Mouse (Mus musculus): Measurements from ENCODE around the gene Oxnad1. TPM values are rescaled to one million over a fixed set of nuclear protein-coding genes. Genes with fewer than 3 reads are reported as not detected.
"Not testable (repeated sequence)": the region's sequence is repeated elsewhere in the genome, so short reads cannot be mapped to it uniquely, and the experiment has no call there.

Oxnad1 gene
- total RNA-seq, 2 experiments from 2014 or later, result 13.6 to 15.3 TPM

DNA sequence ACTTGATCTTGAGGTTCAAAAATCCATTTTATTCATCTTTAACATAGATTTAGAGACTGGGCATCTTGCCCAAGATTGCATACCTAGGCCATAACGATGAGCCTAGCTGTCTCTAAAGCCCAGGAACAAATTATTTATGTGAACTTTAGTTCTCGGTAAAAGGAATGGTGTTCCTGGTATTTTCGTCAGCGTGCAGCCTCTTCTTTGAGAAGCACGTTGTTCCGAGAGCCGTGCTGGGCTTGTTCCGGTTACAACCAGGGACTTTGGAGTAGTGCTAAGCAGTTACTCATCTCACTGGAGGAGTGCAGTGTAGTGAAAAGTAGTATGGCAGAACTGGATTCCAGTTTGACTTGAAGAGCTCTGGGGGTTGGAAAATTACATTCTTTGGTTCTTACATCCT lies 1.1 kb downstream of the Oxnad1 start:
- intact Hi-C loops (cut with DNase I), result no loop called here
- no peak for DNase-seq (ENCODE audit: low spot score in 2 of 2)

DNA sequence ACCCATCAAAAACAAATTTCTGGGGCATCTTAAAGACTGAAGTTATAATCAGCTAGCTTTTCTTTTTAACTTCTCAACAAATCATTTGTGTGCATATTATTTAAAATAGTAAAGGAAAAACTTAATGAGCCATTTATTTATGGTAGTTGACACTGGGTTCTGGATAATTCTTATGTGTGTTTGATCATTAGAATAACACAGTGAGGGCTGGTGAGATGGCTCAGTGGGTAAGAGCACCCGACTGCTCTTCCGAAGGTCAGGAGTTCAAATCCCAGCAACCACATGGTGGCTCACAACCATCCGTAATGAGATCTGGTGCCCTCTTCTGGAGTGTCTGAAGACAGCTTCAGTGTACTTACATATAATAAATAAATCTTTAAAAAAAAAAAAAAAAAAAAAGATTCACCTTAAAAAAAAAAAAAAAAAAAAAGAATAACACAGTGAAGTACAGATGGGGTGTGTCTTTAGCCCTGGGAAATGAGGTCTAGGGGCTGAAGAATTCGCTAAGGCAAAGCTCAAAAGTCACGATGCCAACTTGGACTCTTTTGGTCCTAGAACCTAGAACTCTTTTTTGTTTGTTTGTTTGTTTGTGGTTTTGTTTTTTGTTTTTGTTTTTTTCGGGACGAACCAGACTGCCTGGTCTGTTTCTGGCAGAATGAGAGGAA lies 2.5 kb downstream of the Oxnad1 start:
- intact Hi-C loops (cut with DNase I); DNase-seq (ENCODE audit: low spot score in 2 of 2): not testable (repeated sequence)

DNA sequence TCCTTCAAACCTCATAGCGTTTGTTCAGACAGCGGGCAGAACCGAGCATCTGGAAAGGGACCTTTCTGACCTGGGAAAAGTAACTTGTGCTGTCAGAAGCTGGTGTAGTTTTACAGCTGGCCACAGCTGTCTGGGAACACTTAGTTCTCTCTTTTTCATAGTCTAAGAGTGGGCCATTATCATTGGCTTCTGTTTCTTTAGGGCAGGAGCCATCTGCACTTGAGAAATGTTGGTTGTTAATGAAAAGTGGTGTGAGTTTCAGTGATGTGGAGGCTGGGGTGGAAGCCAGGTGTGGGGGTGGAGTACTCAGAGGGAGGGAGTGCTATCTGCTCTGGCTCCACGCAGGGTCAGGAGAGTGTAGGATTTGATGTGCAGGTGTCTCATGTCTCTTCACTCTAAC lies 6.0 kb downstream of the Oxnad1 start:
- intact Hi-C loops (cut with DNase I), result no loop called here
- DNase-seq (ENCODE audit: low spot score in 2 of 2), result no peak

DNA sequence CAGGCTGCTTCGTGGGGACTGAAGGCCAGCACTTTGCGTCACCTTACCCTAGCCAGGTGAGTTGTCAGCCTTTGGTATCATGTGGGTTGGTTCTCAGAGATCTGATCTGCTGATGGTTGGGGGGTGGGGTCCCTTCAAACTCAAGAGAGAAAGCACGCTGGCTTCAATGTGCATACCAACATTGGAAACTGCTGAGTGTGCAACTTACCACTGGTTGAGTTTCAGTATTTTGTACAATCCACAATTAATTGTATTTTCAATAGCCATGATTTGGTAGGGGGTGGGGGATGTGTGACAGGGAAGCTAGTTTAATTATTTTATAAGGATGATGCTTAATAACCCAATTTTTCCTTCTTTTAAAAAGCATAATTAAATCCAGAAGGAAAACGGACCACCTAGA lies 6.5 kb downstream of the Oxnad1 start:
- intact Hi-C loops (cut with DNase I), result no loop called here
- no peak for DNase-seq (ENCODE audit: low spot score in 2 of 2)

DNA sequence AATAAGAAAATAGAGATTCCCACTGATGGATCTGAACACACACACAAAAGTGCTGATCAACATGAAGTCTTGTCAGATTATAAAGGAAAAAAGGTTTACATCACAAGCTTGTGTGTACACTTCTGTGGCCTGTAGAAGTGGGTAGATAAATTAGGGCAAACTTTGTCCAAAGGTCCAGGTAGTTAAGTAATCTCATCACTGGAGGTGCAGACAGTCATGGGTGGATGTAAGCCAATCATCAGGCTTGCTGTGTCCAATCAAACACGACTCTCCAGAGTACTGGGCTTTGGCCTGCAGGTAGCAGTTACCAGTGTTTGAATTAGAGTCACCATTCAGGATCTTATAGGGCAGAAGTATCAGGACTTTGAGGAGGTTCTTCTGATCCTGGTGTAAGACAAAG lies 7.8 kb downstream of the Oxnad1 start:
- no peak for DNase-seq (ENCODE audit: low spot score in 2 of 2)
- intact Hi-C loops (cut with DNase I), result no loop called here

DNA sequence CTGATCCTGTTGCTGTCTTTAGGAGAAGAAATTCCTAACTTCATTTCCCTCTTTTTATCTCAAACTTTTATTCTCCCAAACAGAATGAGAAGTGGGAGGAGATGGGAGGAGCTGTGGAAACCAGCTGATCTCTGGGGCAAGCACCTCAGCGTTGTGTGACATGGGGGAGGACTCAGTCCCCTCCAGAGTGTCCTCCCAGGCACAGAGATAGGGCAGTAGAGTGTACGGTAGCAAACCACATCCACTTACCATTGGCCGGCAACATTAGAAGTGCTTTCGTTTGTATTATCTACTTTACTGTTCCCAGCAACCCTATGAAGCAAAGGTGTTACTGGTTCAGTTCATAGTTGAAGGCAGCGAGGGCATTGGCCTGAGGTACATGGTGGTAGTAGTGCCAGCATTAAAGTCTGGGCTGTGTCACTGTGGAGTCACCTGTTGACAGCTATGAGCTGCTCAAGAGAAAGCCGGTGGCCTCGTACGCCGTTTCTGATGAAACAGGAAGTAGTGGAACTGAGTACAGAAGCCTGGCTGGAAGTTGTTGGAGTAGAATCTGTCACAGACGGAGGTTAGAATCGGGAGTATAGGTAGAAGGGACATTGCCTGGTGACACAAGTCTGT lies 8.4 kb downstream of the Oxnad1 start:
- DNase-seq (ENCODE audit: low spot score in 2 of 2), result no peak
- intact Hi-C loops (cut with DNase I), result no loop called here

DNA sequence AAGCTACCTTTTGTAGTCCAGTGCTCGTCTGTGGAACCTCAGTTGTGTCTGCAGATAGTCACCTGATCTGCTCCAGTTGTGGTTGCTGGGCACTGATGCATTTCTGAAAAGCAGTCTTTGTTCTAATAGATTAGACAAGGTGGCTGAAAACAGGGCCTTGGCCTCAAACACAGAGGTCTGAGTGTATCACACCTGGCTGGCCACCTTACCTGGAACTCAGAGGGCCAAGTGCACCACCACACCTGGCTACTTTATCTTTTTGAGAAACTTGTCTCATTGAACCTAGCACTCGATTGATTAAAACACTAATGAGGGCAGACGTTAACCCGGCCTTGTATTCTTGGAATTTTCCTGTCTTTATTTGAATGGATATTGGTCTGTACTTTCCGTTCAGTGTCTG lies 10.5 kb downstream of the Oxnad1 start:
- DNase-seq (ENCODE audit: low spot score in 2 of 2), result no peak
- intact Hi-C loops (cut with DNase I), result no loop called here

DNA sequence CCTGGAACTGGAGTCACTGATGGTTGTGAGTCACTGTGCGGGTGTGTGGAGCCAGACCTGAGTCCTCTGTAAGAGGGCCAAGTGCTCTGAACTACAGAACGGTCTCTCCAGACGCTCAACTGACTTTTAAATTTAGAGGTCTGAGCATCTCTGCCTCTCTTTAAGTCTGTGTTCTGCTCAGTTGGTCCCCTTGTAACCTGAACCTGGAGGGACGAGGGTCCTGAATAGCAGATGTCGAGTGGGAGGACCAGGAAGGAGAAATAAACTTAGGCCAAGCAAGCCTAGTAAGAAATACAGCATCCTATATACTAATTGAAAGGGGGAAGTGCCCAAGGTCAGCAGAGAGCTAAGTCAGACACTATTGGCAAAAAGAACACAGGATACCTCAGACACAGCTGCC lies 11.6 kb downstream of the Oxnad1 start:
- DNase-seq (ENCODE audit: low spot score in 2 of 2), result no peak
- intact Hi-C loops (cut with DNase I), result no loop called here

DNA sequence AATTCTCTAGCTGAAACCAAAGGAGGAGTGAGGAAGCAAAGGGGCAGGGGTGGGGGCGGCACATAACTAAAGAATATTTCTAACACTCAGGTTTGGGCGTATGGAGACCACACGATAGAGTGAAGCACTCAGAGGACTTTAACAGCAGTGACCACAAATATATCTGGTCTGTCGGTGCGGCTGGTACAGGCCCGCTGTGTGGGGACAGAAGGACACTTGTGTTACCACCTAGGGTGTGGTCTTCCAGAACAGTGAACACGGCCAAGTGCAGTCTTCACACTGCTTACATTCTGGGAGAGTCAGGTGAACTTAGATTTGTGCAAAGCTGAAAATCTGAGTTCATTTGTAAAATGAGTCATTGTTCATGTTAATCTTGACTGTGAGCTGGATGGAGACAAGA lies 12.5 kb downstream of the Oxnad1 start:
- DNase-seq (ENCODE audit: low spot score in 2 of 2), result no peak
- intact Hi-C loops (cut with DNase I), result no loop called here

DNA sequence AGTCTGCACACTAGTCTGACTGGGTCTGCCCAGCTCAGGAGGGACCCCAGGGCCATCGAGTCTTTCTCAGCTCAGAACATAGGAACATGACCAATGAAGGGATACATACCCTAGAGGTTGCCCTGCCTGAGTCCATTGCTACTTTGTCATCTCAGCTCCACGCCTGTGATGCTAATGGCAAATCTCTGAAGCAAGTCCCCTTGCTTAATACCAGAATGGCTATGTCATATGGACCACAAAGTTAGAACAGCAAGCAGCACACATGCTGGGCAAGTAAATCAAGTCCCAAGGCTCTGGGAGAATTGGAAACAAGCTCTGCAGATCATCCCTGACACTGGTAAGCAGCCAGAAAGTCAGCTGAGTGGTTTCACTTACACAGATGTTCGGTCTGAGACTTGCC lies 13.8 kb downstream of the Oxnad1 start:
- intact Hi-C loops (cut with DNase I), result no loop called here
- DNase-seq (ENCODE audit: low spot score in 2 of 2), result no peak

DNA sequence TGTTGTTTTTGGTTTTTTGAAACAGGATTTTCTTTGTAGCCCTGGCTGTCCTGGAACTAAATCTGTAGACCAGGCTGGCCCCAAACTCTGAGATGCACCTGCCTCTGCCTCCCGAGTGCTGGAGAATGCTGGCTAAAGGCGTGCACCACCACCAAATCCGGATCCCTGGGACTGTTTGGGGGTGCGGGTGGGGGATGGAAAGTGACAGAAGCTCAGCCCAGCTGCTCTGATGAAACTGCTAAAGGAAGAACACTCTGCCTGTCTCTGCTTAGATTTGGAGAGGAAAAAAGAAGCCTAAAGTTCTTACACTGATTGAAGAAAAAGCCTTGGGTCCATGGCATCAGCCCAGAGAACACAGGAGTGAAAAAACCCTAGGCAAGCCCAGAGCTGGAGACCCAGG lies 18.4 kb downstream of the Oxnad1 start:
- intact Hi-C loops (cut with DNase I), result no loop called here
- no peak for DNase-seq (ENCODE audit: low spot score in 2 of 2)

DNA sequence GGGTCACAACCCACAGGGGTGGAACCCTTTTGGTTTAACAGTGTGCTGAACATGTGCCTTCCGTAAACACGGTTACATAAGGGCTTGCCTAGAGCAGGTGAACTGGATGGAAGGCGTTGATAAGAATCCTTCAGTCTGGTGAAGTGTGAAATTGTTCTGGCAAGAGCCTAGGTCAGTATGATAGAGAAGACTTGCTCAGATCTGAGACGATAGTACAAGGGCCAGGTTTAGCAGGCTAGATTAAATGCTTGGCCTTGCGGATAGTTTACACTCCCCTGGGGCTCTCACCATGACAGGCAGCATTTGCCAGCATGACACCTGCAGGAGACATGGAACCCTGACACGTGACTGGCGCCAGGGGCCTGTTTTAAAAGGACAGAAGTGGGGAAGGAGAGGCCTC lies 20.5 kb downstream of the Oxnad1 start:
- DNase-seq (ENCODE audit: low spot score in 2 of 2), result no peak
- intact Hi-C loops (cut with DNase I), result no loop called here

DNA sequence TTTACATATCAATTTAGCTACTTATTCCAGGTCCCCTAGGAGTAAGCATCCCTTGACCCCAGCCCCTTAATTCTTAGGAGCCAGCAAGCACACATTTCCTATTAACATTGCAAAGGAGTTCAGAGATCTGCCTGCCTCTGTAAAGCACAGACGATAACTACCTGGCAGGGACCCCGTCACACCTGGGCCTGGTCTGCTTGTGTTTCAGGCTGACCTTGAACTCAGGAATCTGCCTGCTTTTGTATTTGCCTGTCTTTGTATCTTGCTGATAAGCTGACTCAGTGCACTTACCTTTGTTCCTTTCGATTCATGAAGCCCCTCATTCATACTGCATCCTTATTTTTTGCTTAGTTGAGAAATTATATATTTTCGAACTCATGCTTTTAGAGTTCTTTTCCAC lies 21.7 kb downstream of the Oxnad1 start:
- intact Hi-C loops (cut with DNase I), result no loop called here
- DNase-seq (ENCODE audit: low spot score in 2 of 2), result no peak

DNA sequence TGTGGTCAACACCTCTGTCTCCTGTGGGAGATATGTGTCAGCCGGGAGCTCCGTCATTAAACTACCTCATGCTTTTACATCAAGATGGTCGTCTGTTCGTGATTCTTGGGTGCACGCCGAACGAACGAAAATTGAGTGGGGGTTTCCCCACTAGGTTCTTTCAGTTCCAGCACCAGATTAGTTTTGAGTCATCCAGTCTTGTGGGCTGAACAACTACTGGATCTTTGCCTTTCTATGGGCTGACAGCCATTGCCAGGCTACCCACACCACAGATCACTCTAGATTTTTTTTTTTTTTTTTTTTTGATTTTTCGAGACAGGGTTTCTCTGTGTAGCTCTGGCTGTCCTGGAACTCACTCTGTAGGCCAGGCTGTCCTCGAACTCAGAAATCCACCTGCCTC lies 26.9 kb downstream of the Oxnad1 start:
- intact Hi-C loops (cut with DNase I); DNase-seq (ENCODE audit: low spot score in 2 of 2): not testable (repeated sequence)

DNA sequence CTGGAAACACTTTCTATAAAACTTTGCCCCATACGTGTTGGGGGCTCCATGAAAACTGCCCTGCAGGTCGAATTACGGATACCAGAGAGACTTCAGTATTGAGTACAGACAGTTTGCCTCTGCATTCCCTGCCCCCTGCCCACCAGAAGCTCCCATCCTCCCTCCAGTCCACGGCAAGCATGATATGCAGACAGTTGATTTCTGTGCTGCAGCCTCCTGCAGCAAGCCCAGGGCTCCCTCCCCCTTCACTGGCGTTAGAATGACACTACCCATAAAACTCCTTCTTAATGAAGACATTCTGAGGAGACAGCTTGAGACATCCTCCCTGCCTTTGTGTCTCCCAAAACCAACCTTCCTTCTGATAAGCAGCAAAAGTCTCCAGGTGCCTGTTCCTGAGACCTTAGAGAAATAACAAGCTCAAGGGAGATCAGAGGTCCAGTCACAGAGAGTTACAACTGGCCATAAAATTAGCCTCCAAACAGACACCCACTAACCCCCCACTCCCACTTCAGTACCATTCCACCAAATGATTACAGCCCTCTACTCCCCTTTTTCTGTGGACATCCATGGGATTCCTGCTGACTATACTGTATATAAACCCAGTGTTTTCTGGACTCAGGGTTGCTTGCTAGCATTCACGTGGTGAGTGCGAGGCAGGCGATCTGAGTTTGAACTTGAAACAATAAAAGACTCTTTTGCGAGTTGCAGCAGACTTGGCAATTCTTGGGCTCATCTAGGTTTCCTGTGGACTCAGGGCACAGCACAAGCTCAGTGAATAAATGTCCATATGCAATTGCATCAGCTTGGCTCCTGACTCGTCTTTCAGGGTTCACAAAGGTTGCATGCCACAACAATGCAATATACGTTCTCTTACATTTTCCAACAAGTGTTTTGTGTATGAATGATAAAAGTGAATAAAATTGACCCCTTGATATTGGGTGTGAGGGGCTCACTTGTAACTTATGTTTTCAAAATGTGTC lies 36.1 kb downstream of the Oxnad1 start:
- no peak for DNase-seq (ENCODE audit: low spot score in 2 of 2)
- intact Hi-C loops (cut with DNase I), result no loop called here

DNA sequence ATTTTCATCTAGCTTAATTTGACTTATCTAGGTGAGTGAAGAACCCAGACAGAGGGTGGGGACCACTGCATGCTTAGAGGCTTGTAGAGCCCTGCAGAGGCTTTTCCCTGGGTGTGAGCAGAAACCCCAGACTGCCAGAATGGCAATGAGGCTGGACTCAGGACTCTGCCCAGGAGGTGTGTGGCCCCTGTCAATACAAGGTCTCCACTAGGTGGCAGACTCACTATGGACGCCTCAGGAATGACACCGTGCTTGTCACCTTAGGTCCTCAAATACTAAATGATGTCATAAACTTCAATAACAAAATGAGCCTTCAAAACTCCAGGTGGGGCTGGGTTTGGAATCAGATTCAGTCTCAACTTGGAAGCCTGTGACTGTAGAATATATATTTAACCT lies 36.7 kb downstream of the Oxnad1 start:
- intact Hi-C loops (cut with DNase I), result no loop called here
- no peak for DNase-seq (ENCODE audit: low spot score in 2 of 2)

DNA sequence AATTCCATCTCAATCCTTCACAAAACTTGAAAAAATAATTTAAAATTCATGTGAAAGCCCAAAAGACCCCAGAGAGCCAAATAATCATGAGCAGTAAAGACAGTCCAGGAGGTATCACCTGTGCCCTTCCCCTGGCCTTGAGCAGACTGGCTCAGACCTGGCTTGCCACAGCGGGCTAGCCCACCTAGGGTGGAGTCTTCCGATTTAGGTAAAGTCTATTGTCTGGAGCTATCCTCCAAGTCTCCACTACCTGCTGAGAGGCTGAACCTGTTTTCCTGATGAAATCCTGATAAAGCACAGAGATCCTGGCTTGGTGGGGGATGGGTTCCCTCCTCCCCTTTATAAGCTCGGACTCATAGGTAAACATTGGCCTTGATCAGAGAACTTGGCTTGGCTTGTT lies 39.1 kb downstream of the Oxnad1 start:
- intact Hi-C loops (cut with DNase I), result no loop called here

DNA sequence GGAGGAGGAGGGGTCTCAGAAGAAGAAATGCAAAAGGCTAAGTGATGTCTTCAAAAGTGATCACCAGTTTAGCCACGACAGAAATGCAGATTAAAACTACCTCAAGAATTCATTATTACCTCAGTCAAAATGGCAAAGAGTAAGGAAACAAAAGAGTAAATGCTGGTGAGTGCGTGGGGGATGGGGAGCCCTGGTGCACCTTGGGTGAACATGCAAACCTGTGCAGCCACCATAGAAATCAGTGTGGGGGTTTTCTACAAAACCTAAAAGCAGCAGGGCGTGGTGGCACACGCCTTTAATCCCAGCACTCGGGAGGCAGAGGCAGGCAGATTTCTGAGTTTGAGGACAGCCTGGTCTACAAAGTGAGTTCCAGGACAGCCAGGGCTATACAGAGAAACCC lies 40.1 kb downstream of the Oxnad1 start:
- DNase-seq (ENCODE audit: low spot score in 2 of 2); intact Hi-C loops (cut with DNase I): not testable (repeated sequence)

More for the DNA sequence above, 39.1 kb downstream of the Oxnad1 start:
- DNase-seq (ENCODE audit: low spot score in 2 of 2), result no peak

DNA sequence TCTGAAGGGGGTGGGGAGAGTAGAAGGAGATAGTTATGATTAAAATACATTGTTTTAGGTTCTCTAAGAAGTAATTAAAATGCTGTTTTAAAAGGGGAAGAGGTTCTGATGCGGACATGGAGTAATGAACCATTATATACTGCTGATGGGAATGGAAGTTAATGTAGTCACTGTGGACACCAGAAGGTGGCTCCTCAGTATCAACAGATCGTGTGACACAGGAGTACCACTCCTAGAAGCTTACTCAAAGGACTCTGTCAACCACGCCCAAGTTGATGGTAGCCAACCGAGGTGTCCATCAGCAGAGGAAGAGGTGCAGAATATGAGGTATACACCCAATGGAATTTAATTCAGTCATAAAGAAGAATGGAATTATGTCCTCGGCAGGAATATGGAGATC lies 43.2 kb downstream of the Oxnad1 start:
- no peak for DNase-seq (ENCODE audit: low spot score in 2 of 2)
- intact Hi-C loops (cut with DNase I), result no loop called here

DNA sequence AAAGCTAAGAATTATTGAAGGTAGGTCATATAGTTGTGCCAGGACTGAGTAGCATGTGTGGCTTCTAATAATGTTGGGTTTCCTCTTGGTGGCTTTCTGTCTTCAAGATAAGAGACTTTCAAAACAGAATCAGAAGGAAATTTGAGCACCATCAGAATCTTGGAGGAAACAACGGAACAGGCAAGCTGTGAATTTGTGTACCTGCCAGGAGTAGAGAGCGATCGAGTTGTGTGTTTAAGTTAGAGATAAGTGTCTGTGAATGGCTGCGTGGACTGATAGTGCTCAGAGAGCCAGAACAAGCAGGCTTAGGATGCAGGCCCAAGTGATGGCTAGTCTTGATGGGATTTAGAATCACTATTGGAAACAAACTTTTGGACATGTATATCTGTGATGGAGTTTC lies 46.7 kb downstream of the Oxnad1 start:
- intact Hi-C loops (cut with DNase I), result no loop called here
- no peak for DNase-seq (ENCODE audit: low spot score in 2 of 2)

DNA sequence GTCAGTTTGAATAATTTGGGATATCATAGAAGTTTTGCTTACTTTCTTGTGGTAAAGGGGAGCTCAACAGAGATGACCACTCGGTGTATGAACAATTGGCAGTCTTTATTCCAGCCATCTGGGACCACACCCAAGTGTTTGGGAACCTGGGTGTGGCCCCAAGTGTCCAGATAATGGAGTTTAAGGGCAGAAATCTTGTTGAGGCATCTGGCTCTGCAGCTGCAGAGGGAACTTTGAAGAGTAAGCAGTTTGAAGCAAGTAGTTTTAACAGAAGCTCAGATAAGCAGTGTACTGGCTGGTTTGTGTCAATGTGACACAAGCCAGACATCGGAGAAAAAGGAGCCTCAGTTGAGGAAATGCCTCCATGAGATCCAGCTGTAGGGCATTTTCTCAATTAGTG lies 49.1 kb downstream of the Oxnad1 start:
- intact Hi-C loops (cut with DNase I), result no loop called here
- DNase-seq (ENCODE audit: low spot score in 2 of 2), result no peak

Measured in left cerebral cortex, postnatal 36 days (tissue).